Mouse (Mus musculus) cortical plate, adult 2 months (tissue): ENCODE results near the gene Scgb1b7.
"Not testable (repeated sequence)": the region's sequence is repeated elsewhere in the genome, so short reads cannot be mapped to it uniquely, and the experiment has no call there.

ENCODE experiments used
- CTCF ChIP-seq: fragments of 200-500 bp; IDR thresholded peaks from 2 replicates; pipeline ENCODE4 v1.5.1; 2011; ENCODE audit warnings: mild to moderate bottlenecking, control low read depth, low read length; ENCODE audit not compliant: insufficient read depth; ENCODE audit errors: extremely low read depth
- POLR2A ChIP-seq: fragments of 200-500 bp; IDR thresholded peaks from 2 replicates; pipeline ENCODE4 v1.6.1; 2011; ENCODE audit warnings: mild to moderate bottlenecking, low read length, control low read depth; ENCODE audit not compliant: insufficient read depth; ENCODE audit errors: extremely low read depth

- not testable (repeated sequence) for TF ChIP-seq POLR2A, CTCF
These were observed at the start of gene Scgb1b7 for GRCm38 (mm10) chr7:31712365-31712764.
